Mouse (Mus musculus): Measurements from ENCODE around the gene Gm20721. TPM values are rescaled to one million over a fixed set of nuclear protein-coding genes. Genes with fewer than 3 reads are reported as not detected.

The Gm20721 gene
- polyA plus RNA-seq, 1 experiment from 2014 or later, result 23.1 TPM

GRCm38 (mm10) chr2:174284011-174284410 is 62.5 kb downstream of the Gm20721 start, which contains the start of gene Gnas:
Gnas (plus strand) TSS chr2:174284320.
- Histone ChIP-seq H3K36me3 (replicated peaks; ENCODE audit: control insufficient read depth, insufficient read depth, low read depth, low read length) (peaks cover 28% of the 10 kb centered on the region), H3K4me3 (ENCODE audit: low read depth, low read length) (peak within 1 kb of the TSS; percentile 30), H3K27ac (replicated peaks; ENCODE audit: low read depth, low read length) (no peak within 1 kb of the TSS), H3K9me3 (replicated peaks; ENCODE audit: control insufficient read depth, low read length) (no peaks in the 10 kb centered on the region), H3K4me1 (ENCODE audit: control insufficient read depth, insufficient read depth, low read length) (no peaks in the 10 kb centered on the region), H3K27me3 (ENCODE audit: control insufficient read depth, insufficient read depth, low read length) (peaks cover 31% of the 10 kb centered on the region), H3K9ac (replicated peaks; ENCODE audit: low read length) (no peak within 1 kb of the TSS), H3K4me2 (ENCODE audit: low read depth, low read length) (peak within 1 kb of the TSS; percentile 55)
- DNase-seq (ENCODE audit: low spot score) (peak; percentile 74), ATAC-seq (replicated peaks; ENCODE audit: insufficient number of reproducible peaks, low FRiP score, low TSS enrichment, low read depth) (no peak)
- 57% methylated on average over 19 of the region's 19 CpGs for WGBS

GRCm38 (mm10) chr2:174283341-174283740 is 63.2 kb downstream of the Gm20721 start:
- no peak overlapping the region for H3K4me2 ChIP-seq (ENCODE audit: low read depth, low read length)
- peak overlapping the region; percentile 17; the same call in 1 of the 2 replicates for H3K4me3 ChIP-seq (ENCODE audit: low read depth, low read length)
- ATAC-seq (replicated peaks; ENCODE audit: insufficient number of reproducible peaks, low FRiP score, low TSS enrichment, low read depth) (no peak), DNase-seq (ENCODE audit: low spot score) (no peak)
- H3K9me3 ChIP-seq (replicated peaks; ENCODE audit: control insufficient read depth, low read length), result no peaks in the 10 kb centered on the region
- H3K36me3 ChIP-seq (replicated peaks; ENCODE audit: control insufficient read depth, insufficient read depth, low read depth, low read length), result peaks cover 28% of the 10 kb centered on the region
- peaks cover 29% of the 10 kb centered on the region for H3K27me3 ChIP-seq (ENCODE audit: control insufficient read depth, insufficient read depth, low read length)
- no peak overlapping the region for H3K27ac ChIP-seq (replicated peaks; ENCODE audit: low read depth, low read length)
- H3K9ac ChIP-seq (replicated peaks; ENCODE audit: low read length), result no peak overlapping the region
- 53% methylated on average over 11 of the region's 11 CpGs for WGBS
- no peaks in the 10 kb centered on the region for H3K4me1 ChIP-seq (ENCODE audit: control insufficient read depth, insufficient read depth, low read length)

Other genes with a start within 250 kb of the Gm20721 start
- gene Npepl1, start 236.4 kb downstream of the Gm20721 start, polyA plus RNA-seq (2014; fragmentation: Nextera tagmentation; extraction: Ambion mirVana), result 31.3 and 32.9 TPM in 2 replicates
- 1,377 and 1,397 TPM in 2 replicates for gene Gnas, start 62.4 kb downstream of the Gm20721 start, polyA plus RNA-seq (2014; fragmentation: Nextera tagmentation; extraction: Ambion mirVana)
- 184 and 204 TPM in 2 replicates for gene Nelfcd, start 69.1 kb upstream of the Gm20721 start, polyA plus RNA-seq (2014; fragmentation: Nextera tagmentation; extraction: Ambion mirVana)
- 86.5 and 106 TPM in 2 replicates for gene Ctsz, start 92.3 kb upstream of the Gm20721 start, polyA plus RNA-seq (2014; fragmentation: Nextera tagmentation; extraction: Ambion mirVana)
- 5.2 and 6.6 TPM in 2 replicates for gene Tubb1, start 104.0 kb upstream of the Gm20721 start, polyA plus RNA-seq (2014; fragmentation: Nextera tagmentation; extraction: Ambion mirVana)
- 686 and 711 TPM in 2 replicates for gene Atp5e, start 117.4 kb upstream of the Gm20721 start, polyA plus RNA-seq (2014; fragmentation: Nextera tagmentation; extraction: Ambion mirVana)
- 131 and 134 TPM in 2 replicates for gene Prelid3b, start 126.4 kb upstream of the Gm20721 start, polyA plus RNA-seq (2014; fragmentation: Nextera tagmentation; extraction: Ambion mirVana)

All from embryonic facial prominence, embryonic 11.5 days (tissue).